Mouse (Mus musculus) cortical plate, adult 2 months (tissue): ENCODE data around the gene Lamc3.
A peak's percentile ranks its signal among the peaks of the same experiment; 100 is the strongest.

ENCODE experiments used
- CTCF ChIP-seq: fragments of 200-500 bp; IDR thresholded peaks from 2 replicates; pipeline ENCODE4 v1.5.1; 2011; ENCODE audit warnings: mild to moderate bottlenecking, control low read depth, low read length; ENCODE audit not compliant: insufficient read depth; ENCODE audit errors: extremely low read depth
- POLR2A ChIP-seq: fragments of 200-500 bp; IDR thresholded peaks from 2 replicates; pipeline ENCODE4 v1.6.1; 2011; ENCODE audit warnings: mild to moderate bottlenecking, low read length, control low read depth; ENCODE audit not compliant: insufficient read depth; ENCODE audit errors: extremely low read depth

- TF ChIP-seq CTCF (peak; percentile 37), POLR2A (no peak)
Measured at GRCm38 (mm10) chr2:31965110-31965509, 78.0 kb downstream of the Lamc3 start.
